In the genomic region with DNA sequence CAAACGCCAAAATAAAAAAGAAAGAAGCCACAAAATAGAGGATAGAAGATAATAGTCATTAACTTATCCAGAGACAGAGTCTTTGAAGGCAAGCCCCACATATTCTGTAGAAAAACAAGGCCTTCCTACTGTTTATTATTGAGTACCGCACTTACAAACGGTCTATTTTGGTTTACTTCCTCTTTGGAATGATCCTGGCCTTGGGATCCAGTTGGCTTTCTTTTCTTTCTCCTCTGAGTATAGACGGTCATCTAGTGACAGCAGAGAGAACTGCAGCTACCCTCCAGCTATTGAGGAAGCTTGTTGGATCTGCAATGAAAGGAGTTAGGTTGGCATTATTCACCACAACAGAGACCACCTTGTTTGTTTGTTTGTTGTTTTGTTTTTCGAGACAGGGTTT, we compare ENCODE assay signal across 9 mouse cellular contexts. TPM values are rescaled to one million over a fixed set of nuclear protein-coding genes. Genes with fewer than 3 reads are reported as not detected.
A peak's percentile ranks its signal among the peaks of the same experiment; 100 is the strongest.
DNase-seq lines count a peak whose midpoint lies in the region; ATAC-seq and TF ChIP-seq lines count a peak whose summit lies in the region.
"Had no signal": no experiment of that assay in that cellular context is flagged by ENCODE, and none has a peak within 500 bp of the region (broad histone marks: within the 10 kb centered on the region; RNA-seq: fewer than 3 reads in every experiment).

No protein-coding gene starts in this region.

- no peaks in the 10 kb centered on the region for H3K36me3 ChIP-seq in heart, adult 2 months (ENCODE audit: control insufficient read depth, insufficient read depth, low read length)
- no peaks in the 10 kb centered on the region for H3K36me3 ChIP-seq in heart, embryonic 15.5 days
- no peaks in the 10 kb centered on the region for H3K36me3 ChIP-seq in lung, embryonic 16.5 days (ENCODE audit: control insufficient read depth, insufficient read depth, low read length)

- POLR2A ChIA-PET in Patski (lab: Charles Lee) = no interaction called here

- no peak for ATAC-seq in Patski
- no peak for ATAC-seq in heart, embryonic 15.5 days (replicated peaks; ENCODE audit: insufficient number of reproducible peaks, insufficient read depth, low FRiP score, low read depth)
- ATAC-seq in lung, embryonic 16.5 days (ENCODE audit: low read depth) = peak; percentile 67

- H3K9me3 ChIP-seq in heart, embryonic 15.5 days (replicated peaks) = no peaks in the 10 kb centered on the region
- H3K9me3 ChIP-seq in lung, embryonic 16.5 days (ENCODE audit: control insufficient read depth, low read length) = no peaks in the 10 kb centered on the region

- H3K4me3 ChIP-seq in heart, adult 2 months = peak overlapping the region; percentile 36
- no peak overlapping the region for H3K4me3 ChIP-seq in heart, embryonic 15.5 days
- H3K4me3 ChIP-seq in lung, embryonic 16.5 days (ENCODE audit: low read length) = no peak overlapping the region

- H3K9ac ChIP-seq in heart, adult 2 months (ENCODE audit: low read depth, low read length) = no peak overlapping the region
- no peak overlapping the region for H3K9ac ChIP-seq in heart, embryonic 15.5 days
- H3K9ac ChIP-seq in lung, embryonic 16.5 days (ENCODE audit: low read length) = 0 out of 2 replicates have a peak overlapping the region, but pooled peaks have one; percentile 4

- H3K27ac ChIP-seq in heart, adult 2 months = peak overlapping the region; percentile 68
- no peak overlapping the region for H3K27ac ChIP-seq in heart, embryonic 15.5 days
- H3K27ac ChIP-seq in lung, embryonic 16.5 days (ENCODE audit: low read length) = no peak overlapping the region
- H3K27ac ChIP-seq: macrophage had no signal

- intact Hi-C loops in heart, adult 2 months (cut with DNase I) = loop anchor here (2.0 to 5.0 kb wide), 2 partner anchors 64 to 164 kb away; partner anchors contain the start of gene Sppl2a
- intact Hi-C loops in heart, postnatal 25 days (cut with DNase I) = loop anchor here (5.0 kb wide), 2 partner anchors 159 to 399 kb away; no protein-coding TSS in a partner anchor

- H3K4me2 ChIP-seq in heart, embryonic 15.5 days = peak overlapping the region; percentile 39
- H3K4me2 ChIP-seq in lung, embryonic 16.5 days (ENCODE audit: low read depth, low read length) = 0 out of 2 replicates have a peak overlapping the region, but pooled peaks have one; percentile 17

- H3K79me2 ChIP-seq in heart, adult 2 months (replicated peaks; ENCODE audit: control insufficient read depth, insufficient read depth, low read length) = no peaks in the 10 kb centered on the region

- TF ChIP-seq CTCF in heart, adult 2 months (IDR thresholded peaks at IDR 0.05) = peak; percentile 99
- TF ChIP-seq CTCF in Patski (IDR thresholded peaks at IDR 0.05) = peak; percentile 92

- H3K4me1 ChIP-seq in heart, adult 2 months (ENCODE audit: control insufficient read depth, insufficient read depth, low read length) = peaks cover 1% of the 10 kb centered on the region; the same call in 1 of the 2 replicates
- H3K4me1 ChIP-seq in heart, embryonic 15.5 days (replicated peaks) = 0 out of 2 replicates have a peak, but pooled peaks cover 3% of the 10 kb centered on the region
- H3K4me1 ChIP-seq in lung, embryonic 16.5 days (replicated peaks; ENCODE audit: control insufficient read depth, insufficient read depth, low read length) = no peaks in the 10 kb centered on the region

- TF ChIP-seq EP300 in heart, adult 2 months (IDR thresholded peaks at IDR 0.05; ENCODE audit: insufficient read depth, low read depth, low read length) = no peak

- DNase-seq in heart, adult 2 months = peak; percentile 33 to 41
- DNase-seq in heart, postnatal 25 days (ENCODE audit: low spot score) = no peak
- DNase-seq in Patski (ENCODE audit: low read depth, low spot score) = no peak
- peak; percentile 80 for DNase-seq in embryo, embryonic 10.5 days (ENCODE audit: low spot score)
- peak; percentile 79 for DNase-seq in kidney, postnatal 14 days
- peak; percentile 42 for DNase-seq in telencephalon, adult 2 months (ENCODE audit: low read depth, low spot score)

- 7% methylated on average over 5 of the region's 5 CpGs for WGBS in heart, adult 2 months
- 12% methylated on average over 5 of the region's 5 CpGs for WGBS in heart, embryonic 15.5 days
- WGBS in lung, embryonic 16.5 days = 12% methylated on average over 5 of the region's 5 CpGs

- in situ Hi-C loops in Patski (cut with MboI; ENCODE audit: low pct_unique_long_range_greater_than_20kb) = loop anchor here (5.0 kb wide), 1 partner anchor 64 kb away; the partner anchor contains the start of gene Sppl2a

- TF ChIP-seq POLR2A in heart, adult 2 months (IDR thresholded peaks at IDR 0.05; ENCODE audit: insufficient read depth, low read depth, low read length) = no peak

- CTCF ChIA-PET in Patski (lab: Charles Lee) = interaction anchor here (0.8 to 1.8 kb wide), 12 partner anchors 10 to 230 kb away, joined by 3 to 5 read pairs (median 3); partner anchors contain the start of gene Sppl2a

- H3K27me3 ChIP-seq in heart, adult 2 months (ENCODE audit: control insufficient read depth, insufficient read depth, low read length) = no peaks in the 10 kb centered on the region
- no peaks in the 10 kb centered on the region for H3K27me3 ChIP-seq in Patski
- no peaks in the 10 kb centered on the region for H3K27me3 ChIP-seq in heart, embryonic 15.5 days
- H3K27me3 ChIP-seq in lung, embryonic 16.5 days (ENCODE audit: control insufficient read depth, insufficient read depth, low read depth, low read length) = no peaks in the 10 kb centered on the region

RNA-seq across cellular contexts. Expression of gene Ap4e1, which starts 11.8 kb away (rescaled TPM):
- total RNA-seq in heart, adult 2 months (2021) = 1 to 10 TPM; 5.6 to 6.2 TPM
- 1.9 and 3.6 TPM in 2 replicates for polyA plus RNA-seq in heart, adult 2 months (2012; rRNA removed)
- 1 to 10 TPM; 7.0 to 7.2 TPM for total RNA-seq in heart, postnatal 25 days (2021)
- polyA plus RNA-seq in Patski (2021) = 9.9 TPM
- 8.2 and 9.0 TPM in 2 replicates for polyA plus RNA-seq in heart, embryonic 15.5 days (2015; fragmentation: Nextera tagmentation; extraction: Ambion mirVana)
- polyA plus RNA-seq in lung, embryonic 16.5 days (2015; fragmentation: Nextera tagmentation; extraction: Ambion mirVana) = 11.4 and 12.4 TPM in 2 replicates

Comparison
In these comparisons a context has a peak if more than half of its experiments do, and no peak if none do; other contexts are left out.
1. DNase-seq: peak in heart, adult 2 months (2 of 2), embryo, embryonic 10.5 days (single experiment), kidney, postnatal 14 days (single experiment) and telencephalon, adult 2 months (single experiment); none in heart, postnatal 25 days (single experiment) and Patski (single experiment).